Comparison of ENCODE assay signal across 20 mouse cellular contexts in genomic region chr9:66244079-66244478, GRCm38 (mm10).
"Had no signal": no experiment of that assay in that cellular context is flagged by ENCODE, and none has a peak within 500 bp of the region (broad histone marks: within the 10 kb centered on the region; RNA-seq: fewer than 3 reads in every experiment).

No protein-coding gene starts in this region.

- H3K9ac ChIP-seq: heart, embryonic 13.5 days; heart, embryonic 15.5 days; hindbrain, embryonic 12.5 days; hindbrain, embryonic 14.5 days; intestine, embryonic 15.5 days; limb, embryonic 12.5 days; liver, embryonic 13.5 days had no signal

- H3K27ac ChIP-seq: heart, embryonic 13.5 days; heart, embryonic 15.5 days; hindbrain, embryonic 10.5 days; hindbrain, embryonic 12.5 days; hindbrain, embryonic 14.5 days; intestine, embryonic 15.5 days; layer of hippocampus, adult 2 months; left cerebral cortex, adult 2 months; limb, embryonic 10.5 days; limb, embryonic 12.5 days; liver, embryonic 13.5 days had no signal

- H3K36me3 ChIP-seq: heart, embryonic 13.5 days; heart, embryonic 15.5 days; hindbrain, embryonic 10.5 days; hindbrain, embryonic 12.5 days; intestine, embryonic 15.5 days; limb, embryonic 10.5 days; limb, embryonic 12.5 days; liver, embryonic 13.5 days had no signal

- H3K9me3 ChIP-seq: heart, embryonic 13.5 days; heart, embryonic 15.5 days; hindbrain, embryonic 10.5 days; hindbrain, embryonic 12.5 days; intestine, embryonic 15.5 days; limb, embryonic 10.5 days; limb, embryonic 12.5 days; liver, embryonic 13.5 days had no signal

- H3K4me2 ChIP-seq: heart, embryonic 11.5 days; heart, embryonic 13.5 days; heart, embryonic 15.5 days; hindbrain, embryonic 12.5 days; hindbrain, embryonic 14.5 days; intestine, embryonic 15.5 days; limb, embryonic 12.5 days; liver, embryonic 13.5 days had no signal

- H3K27me3 ChIP-seq: heart, embryonic 13.5 days; heart, embryonic 15.5 days; hindbrain, embryonic 12.5 days; intestine, embryonic 15.5 days; limb, embryonic 12.5 days; liver, embryonic 13.5 days had no signal

- DNase-seq: gastrocnemius, postnatal 14 days; heart, postnatal 14 days; heart, postnatal 4 days; kidney, postnatal 25 days; kidney, postnatal 4 days; liver, embryonic 13.5 days had no signal

- H3K4me3 ChIP-seq: heart, embryonic 13.5 days; heart, embryonic 15.5 days; hindbrain, embryonic 10.5 days; hindbrain, embryonic 12.5 days; intestine, embryonic 15.5 days; layer of hippocampus, adult 2 months; left cerebral cortex, adult 2 months; limb, embryonic 10.5 days; limb, embryonic 12.5 days; liver, embryonic 13.5 days had no signal

- ATAC-seq: hindbrain, embryonic 16.5 days; inflammation-experienced regulatory T-cells, adult 6 months; intestine, embryonic 15.5 days; intestine, postnatal 0 days had no signal
